Mouse (Mus musculus) heart, adult 8-10 months (tissue): ENCODE measurements around the gene Plekho1. TPM values are rescaled to one million over a fixed set of nuclear protein-coding genes. Genes with fewer than 3 reads are reported as not detected.

Experiments used
- DNase-seq: peaks from one replicate; pipeline ENCODE4 v3.0.0; 2022; ENCODE audit warnings: low spot score
- total RNA-seq, 4 experiments: library from RNA; stranded (reverse); gene quantifications; 2 replicates each; pipeline ENCODE4 v1.2.4; 2022

Gene Plekho1
- total RNA-seq, 4 experiments from 2014 or later = 55.7 to 68.3 (median 61.1) TPM

- peak; percentile 90 for DNase-seq
These were observed 44.8 kb downstream of the Plekho1 start for GRCm38 (mm10) chr3:95950763-95951551.

GRCm38 (mm10) chr3:95948325-95948724 lies 47.5 kb downstream of the Plekho1 start:
- DNase-seq = no peak

- no peak for DNase-seq
These were observed 50.0 kb downstream of the Plekho1 start for GRCm38 (mm10) chr3:95945731-95946240.

GRCm38 (mm10) chr3:95944742-95945141 lies 51.1 kb downstream of the Plekho1 start:
- DNase-seq = no peak

GRCm38 (mm10) chr3:95943226-95943625 lies 52.6 kb downstream of the Plekho1 start:
- DNase-seq = no peak

- no peak for DNase-seq
These were observed 53.1 kb downstream of the Plekho1 start for GRCm38 (mm10) chr3:95942749-95943148.

- DNase-seq = no peak
These were observed 57.0 kb downstream of the Plekho1 start for GRCm38 (mm10) chr3:95938835-95939234.

Other genes starting within 250 kb of the Plekho1 start
- 10 to 100 TPM; 48.1 to 51.8 (median 49.0) TPM for gene Tars2, start 235.8 kb downstream of the Plekho1 start, total RNA-seq
- gene Rprd2, start 177.1 kb downstream of the Plekho1 start, total RNA-seq = 10 to 100 TPM; 39.1 to 47.6 (median 41.0) TPM
- gene Prpf3, start 140.1 kb downstream of the Plekho1 start, total RNA-seq = 10 to 100 TPM; 13.9 to 22.5 (median 21.3) TPM
- gene Mrps21, start 124.5 kb downstream of the Plekho1 start, total RNA-seq = 100 to 1,000 TPM; 312 to 354 (median 350) TPM
- 10 to 100 TPM; 12.0 to 58.8 (median 26.9) TPM for gene Ciart, start 113.8 kb downstream of the Plekho1 start, total RNA-seq
- 10 to 100 TPM in 2 of 4 experiments, 1 to 10 TPM in 2; 6.3 to 12.0 (median 8.4) TPM for gene BC028528, start 104.0 kb downstream of the Plekho1 start, total RNA-seq
- gene Aph1a, start 102.0 kb downstream of the Plekho1 start, total RNA-seq = 100 to 1,000 TPM; 102 to 115 (median 107) TPM
- 100 to 1,000 TPM; 170 to 196 (median 181) TPM for gene Car14, start 91.3 kb downstream of the Plekho1 start, total RNA-seq
- gene Anp32e, start 66.8 kb downstream of the Plekho1 start, total RNA-seq = 10 to 100 TPM; 76.7 to 95.7 (median 82.9) TPM
- gene Vps45, start 62.5 kb upstream of the Plekho1 start, total RNA-seq = 10 to 100 TPM; 27.2 to 33.8 (median 30.0) TPM
- 10 to 100 TPM; 55.4 to 63.1 (median 59.8) TPM for gene Otud7b, start 108.5 kb upstream of the Plekho1 start, total RNA-seq
- gene Mtmr11, start 166.0 kb upstream of the Plekho1 start, total RNA-seq = 1 to 10 TPM; 1.7 to 3.0 (median 2.2) TPM
- 10 to 100 TPM; 14.1 to 17.2 (median 16.2) TPM for gene Sf3b4, start 176.3 kb upstream of the Plekho1 start, total RNA-seq
- 1 to 10 TPM; 1.6 to 7.0 (median 4.2) TPM for gene Sv2a, start 185.2 kb upstream of the Plekho1 start, total RNA-seq
- 10 to 100 TPM; 24.1 to 35.6 (median 29.8) TPM for gene Bola1, start 223.7 kb upstream of the Plekho1 start, total RNA-seq
- 1 to 10 TPM; 1.4 to 3.6 (median 2.9) TPM for gene Hist2h2ab, start 223.9 kb upstream of the Plekho1 start, total RNA-seq
- gene Hist2h2ac, start 224.9 kb upstream of the Plekho1 start, total RNA-seq = 10 to 100 TPM; 17.5 to 26.5 (median 24.3) TPM
- 10 to 100 TPM in 2 of 4 experiments, 1 to 10 TPM in 2; 8.3 to 10.2 (median 9.8) TPM for gene Hist2h2be, start 225.1 kb upstream of the Plekho1 start, total RNA-seq
- 1 to 10 TPM; 4.1 to 8.4 (median 6.8) TPM for gene Hist2h3c2, start 243.1 kb upstream of the Plekho1 start, total RNA-seq
- 100 to 1,000 TPM; 141 to 256 (median 216) TPM for gene Hist2h2aa2, start 244.3 kb upstream of the Plekho1 start, total RNA-seq
- 10 to 100 TPM in 3 of 4 experiments, 1 to 10 TPM in 1; 8.5 to 81.5 (median 26.6) TPM for gene Hist2h2aa1, start 249.5 kb upstream of the Plekho1 start, total RNA-seq